Mouse (Mus musculus) right cerebral cortex, postnatal 36 days (tissue): ENCODE data around the gene Dcst1.

Experiments used
- DNase-seq, 2 experiments: peaks; one replicate each; pipeline ENCODE4 v3.0.0; 2022; ENCODE audit warnings: low spot score in 2 of 2, mixed read lengths in 1 of 2

Dcst1 gene

GRCm38 (mm10) chr3:89315195-89315929 lies 49.7 kb downstream of the Dcst1 start:
- peak; percentile 54 to 79 for DNase-seq

DNA sequence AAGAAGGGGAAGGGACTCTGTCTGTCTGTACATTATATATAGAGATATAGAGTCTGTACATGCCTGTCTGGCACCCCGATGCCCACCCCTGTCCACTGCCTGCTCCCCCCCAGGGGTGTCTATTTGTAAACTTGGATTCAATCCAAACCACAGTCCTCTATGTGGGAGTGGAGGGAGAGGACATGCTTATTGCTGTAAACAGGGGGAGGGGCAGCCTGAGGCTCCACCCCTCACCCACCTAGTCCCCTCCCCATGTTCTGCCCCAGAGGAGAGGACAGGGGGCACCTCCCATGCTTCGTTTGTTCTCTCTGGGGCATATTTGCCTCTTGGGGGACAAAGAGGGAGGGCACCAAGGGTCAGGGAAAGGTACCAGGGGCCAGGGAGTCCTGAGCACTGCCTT lies 50.3 kb downstream of the Dcst1 start:
- no peak for DNase-seq

DNA sequence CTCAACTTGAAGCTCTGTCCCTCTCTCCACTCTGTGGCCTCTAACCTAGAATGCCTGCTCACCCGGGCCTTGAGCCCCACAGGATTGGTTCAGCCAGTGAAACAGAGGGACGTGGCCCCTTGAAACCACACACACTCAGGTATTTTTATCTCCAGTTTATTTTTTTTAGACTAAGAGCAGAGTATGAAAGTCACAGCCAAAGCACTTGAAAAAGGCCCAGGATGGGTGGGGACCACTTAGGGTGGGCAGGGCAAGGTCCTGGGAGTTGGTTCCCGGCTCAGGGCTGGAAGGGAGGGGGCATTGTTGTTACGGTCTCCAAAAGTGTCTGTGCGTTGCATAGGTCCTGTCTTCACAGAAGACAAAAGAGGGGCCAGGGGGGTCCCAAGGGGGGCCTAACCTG lies 50.7 kb downstream of the Dcst1 start:
- no peak for DNase-seq

GRCm38 (mm10) chr3:89308089-89308488 lies 57.0 kb downstream of the Dcst1 start:
- DNase-seq, result no peak

DNA sequence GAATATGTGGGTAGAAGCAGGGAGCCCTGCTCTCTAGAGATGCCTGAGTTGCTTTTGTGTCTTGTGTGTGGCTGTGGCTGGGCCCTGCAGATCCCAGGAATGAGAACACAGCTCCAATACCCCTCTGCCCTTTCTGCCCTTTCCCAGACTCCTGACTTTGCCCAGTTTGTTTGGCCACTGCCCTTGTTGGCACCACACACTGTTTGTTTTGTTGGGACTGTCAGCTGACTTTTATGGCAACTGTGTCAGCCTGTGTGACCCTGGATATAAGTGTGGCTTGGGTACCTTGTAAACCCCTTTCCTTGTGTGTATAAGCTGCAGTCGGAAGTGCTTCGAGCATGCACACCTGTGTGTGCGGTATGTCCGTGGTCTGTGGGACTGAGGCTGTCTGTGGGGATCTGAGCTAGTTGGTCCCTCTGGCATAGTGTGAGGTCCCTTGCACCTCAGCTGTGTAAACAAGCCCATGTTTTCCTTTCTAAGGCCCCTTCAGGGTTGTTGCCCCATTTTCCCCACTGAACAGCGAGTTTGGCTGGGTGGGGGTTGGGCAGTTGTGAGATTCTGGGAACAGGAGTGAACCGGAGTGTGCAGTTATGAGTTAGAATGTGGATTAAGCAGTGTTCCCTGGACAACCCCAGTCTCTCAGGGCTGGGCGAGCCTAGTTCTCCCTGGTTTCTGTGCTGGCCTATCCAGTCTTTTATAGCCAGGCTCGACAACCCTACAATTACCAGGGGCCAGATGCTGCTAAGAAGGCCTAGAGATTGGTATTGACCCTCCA lies 59.3 kb downstream of the Dcst1 start:
- DNase-seq, result no peak

DNA sequence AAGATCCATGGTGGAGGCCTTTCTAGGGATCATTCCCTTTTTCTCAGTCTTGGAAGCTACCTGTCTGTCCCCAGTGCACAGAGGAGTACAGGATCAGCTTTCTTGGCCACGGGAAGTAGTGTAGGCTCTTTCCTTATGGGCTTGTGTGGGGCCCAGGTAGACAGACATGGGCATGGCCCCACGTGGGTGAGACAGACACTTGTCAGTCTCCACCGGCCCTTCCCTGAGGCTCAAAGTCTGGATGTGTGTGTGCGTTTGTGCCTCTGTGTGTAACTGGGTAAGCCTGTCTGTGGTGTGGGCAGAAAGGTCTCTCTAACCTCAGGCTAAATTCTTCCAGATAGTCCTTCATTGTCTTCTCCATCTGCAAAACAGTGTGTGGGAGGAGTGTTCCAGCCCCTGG lies 59.9 kb downstream of the Dcst1 start:
- DNase-seq, result no peak

DNA sequence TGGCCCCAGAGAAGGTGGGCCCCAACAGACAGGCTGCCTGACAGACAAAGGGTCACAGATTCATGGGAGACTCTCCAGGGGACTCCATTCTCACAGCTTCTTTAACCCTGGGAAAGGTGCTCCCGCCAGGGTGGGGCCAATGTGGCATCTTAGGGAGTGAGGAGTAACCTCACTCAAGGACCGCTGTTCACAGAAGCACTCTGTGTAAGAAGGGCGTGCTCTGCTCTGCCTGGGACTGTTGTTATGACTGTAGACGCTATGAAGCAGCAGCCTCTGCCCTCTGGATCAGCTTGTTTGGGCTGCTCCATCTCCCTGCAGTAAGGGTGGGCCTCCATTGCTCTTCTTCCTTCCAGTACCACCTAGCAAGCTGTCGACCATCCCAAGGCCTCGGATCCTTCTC lies 60.6 kb downstream of the Dcst1 start:
- no peak for DNase-seq

- no peak for DNase-seq
These were observed 64.5 kb downstream of the Dcst1 start for GRCm38 (mm10) chr3:89300514-89300913.
